Mouse (Mus musculus): ENCODE data around the gene Fut11. TPM values are rescaled to one million over a fixed set of nuclear protein-coding genes. Genes with fewer than 3 reads are reported as not detected.

The Fut11 gene
- total and polyA plus RNA-seq, 3 experiments: 0.69 to 1.8 TPM; not detected in 1

- no peak for DNase-seq (ENCODE audit: low read depth, low spot score)
- Histone ChIP-seq H3K4me1 (ENCODE audit: control insufficient read depth in 1 of 2, insufficient read depth in 2 of 2, low read length in 2 of 2) (peaks cover 6 to 8% of the 10 kb centered on the region in 2 experiments), H3K79me2 (ENCODE audit: control insufficient read depth, insufficient read depth, low read length, poor library complexity) (peaks cover 21% of the 10 kb centered on the region), H3K27ac (ENCODE audit: control insufficient read depth, low read depth, low read length) (no peak overlapping the region), H3K9me3 (replicated peaks; ENCODE audit: insufficient read depth, low read length) (no peaks in the 10 kb centered on the region), H3K4me3 (ENCODE audit: control insufficient read depth in 1 of 2, insufficient read depth in 1 of 2, low read depth in 2 of 2, low read length in 2 of 2) (no peak overlapping the region), H3K27me3 (ENCODE audit: control insufficient read depth in 1 of 2, insufficient read depth in 2 of 2, low read length in 2 of 2) (no peaks in the 10 kb centered on the region), H3K9ac (ENCODE audit: control insufficient read depth, low read depth, low read length, poor library complexity, severe bottlenecking) (no peak overlapping the region), H3K36me3 (ENCODE audit: control insufficient read depth in 1 of 2, insufficient read depth in 2 of 2, low read length in 2 of 2) (peaks cover 14 to 26% of the 10 kb centered on the region in 2 experiments)
- TF ChIP-seq CTCF (IDR thresholded peaks at IDR 0.05 in 2 of 3, conservative IDR thresholded peaks at IDR 0.05 in 1 of 3; ENCODE audit: control insufficient read depth in 1 of 3, insufficient read depth in 1 of 3, low read depth in 2 of 3, low read length in 3 of 3, poor library complexity in 1 of 3, severe bottlenecking in 1 of 3): no peak
- TF ChIP-seq USF1 (IDR thresholded peaks at IDR 0.05; ENCODE audit: low read depth, low read length): no peak
- no peak for TF ChIP-seq UBTF (IDR thresholded peaks at IDR 0.05; ENCODE audit: borderline replicate concordance, insufficient read depth, low read depth, low read length)
- no peak for TF ChIP-seq RCOR1 (IDR thresholded peaks at IDR 0.05; ENCODE audit: low read depth, low read length)
- TF ChIP-seq HCFC1 (IDR thresholded peaks at IDR 0.05; ENCODE audit: low read depth, low read length): no peak
- no peak for TF ChIP-seq SIN3A (IDR thresholded peaks at IDR 0.05; ENCODE audit: low read length)
- TF ChIP-seq MAZ (IDR thresholded peaks at IDR 0.05; ENCODE audit: low read depth, low read length): no peak
- TF ChIP-seq EP300 (IDR thresholded peaks at IDR 0.05; ENCODE audit: low read depth in 1 of 2, low read length in 2 of 2): no peak
- TF ChIP-seq MEF2A (IDR thresholded peaks at IDR 0.05; ENCODE audit: extremely low read depth, insufficient replicate concordance, low read depth, low read length, poor library complexity, severe bottlenecking): no peak
- no peak for TF ChIP-seq TBP (IDR thresholded peaks at IDR 0.05; ENCODE audit: low read depth, low read length)
- TF ChIP-seq USF2 (IDR thresholded peaks at IDR 0.05; ENCODE audit: borderline replicate concordance in 1 of 2, insufficient read depth in 1 of 2, low read depth in 1 of 2, low read length in 2 of 2): no peak
- no peak for TF ChIP-seq MYC (IDR thresholded peaks at IDR 0.05; ENCODE audit: low read depth, low read length)
- TF ChIP-seq RAD21 (IDR thresholded peaks at IDR 0.05; ENCODE audit: low read depth, low read length): no peak
- no peak for TF ChIP-seq MAX (IDR thresholded peaks at IDR 0.05; ENCODE audit: low read length)
- no peak for TF ChIP-seq TAL1 (IDR thresholded peaks at IDR 0.05; ENCODE audit: low read length)
- TF ChIP-seq ELF1 (IDR thresholded peaks at IDR 0.05; ENCODE audit: low read depth, low read length): no peak
- TF ChIP-seq ETS1 (IDR thresholded peaks at IDR 0.05; ENCODE audit: low read depth, low read length): no peak
- TF ChIP-seq NELFE (IDR thresholded peaks at IDR 0.05; ENCODE audit: low read depth, low read length): no peak
- no peak for TF ChIP-seq TCF12 (IDR thresholded peaks at IDR 0.05; ENCODE audit: low read depth, low read length)
Measured at GRCm38 (mm10) chr14:20693589-20694101, 1.1 kb upstream of the Fut11 start.

Data from MEL (cell line).